Mouse (Mus musculus): ENCODE results near the gene Slc10a1. TPM values are rescaled to one million over a fixed set of nuclear protein-coding genes. Genes with fewer than 3 reads are reported as not detected.

Slc10a1 gene
- total and polyA plus RNA-seq, 2 experiments: 508 to 1,387 TPM

- H3K36me3 ChIP-seq (ENCODE audit: control insufficient read depth, insufficient read depth, low read length): no peaks in the 10 kb centered on the region
- peak overlapping the region; percentile 65 for H3K9ac ChIP-seq (ENCODE audit: low read depth, low read length)
- no peak overlapping the region for H3K4me3 ChIP-seq (ENCODE audit: insufficient read depth, low read depth, low read length)
- peak overlapping the region; percentile 95 for H3K27ac ChIP-seq (replicated peaks; ENCODE audit: insufficient read depth, low read depth, low read length)
- no peaks in the 10 kb centered on the region for H3K27me3 ChIP-seq (ENCODE audit: control insufficient read depth, insufficient read depth, low read length)
- 19% methylated on average over 11 of the region's 11 CpGs for WGBS
- peaks cover 12% of the 10 kb centered on the region; the same call in 1 of the 2 replicates for H3K4me1 ChIP-seq (ENCODE audit: control insufficient read depth, insufficient read depth, low read length)
- H3K79me2 ChIP-seq (ENCODE audit: control insufficient read depth, insufficient read depth, low read length): no peaks in the 10 kb centered on the region
- peak; percentile 99 for DNase-seq (ENCODE audit: extremely low read depth, low read depth, low spot score)
- no peak for TF ChIP-seq POLR2A (IDR thresholded peaks at IDR 0.05; ENCODE audit: extremely low read depth, insufficient read depth, low read length)
- TF ChIP-seq CTCF (IDR thresholded peaks at IDR 0.05; ENCODE audit: low read depth, low read length): no peak
Observed at GRCm38 (mm10) chr12:80975939-80976671, 7.6 kb upstream of the Slc10a1 start.

GRCm38 (mm10) chr12:80971756-80972155, 3.3 kb upstream of the Slc10a1 start:
- Histone ChIP-seq H3K4me3 (ENCODE audit: insufficient read depth, low read depth, low read length) (no peak overlapping the region), H3K27ac (replicated peaks; ENCODE audit: insufficient read depth, low read depth, low read length) (no peak overlapping the region; the same call in 1 of the 2 replicates), H3K9ac (ENCODE audit: low read depth, low read length) (no peak overlapping the region), H3K27me3 (ENCODE audit: control insufficient read depth, insufficient read depth, low read length) (no peaks in the 10 kb centered on the region), H3K4me1 (ENCODE audit: control insufficient read depth, insufficient read depth, low read length) (peaks cover 19% of the 10 kb centered on the region; the same call in 1 of the 2 replicates), H3K36me3 (ENCODE audit: control insufficient read depth, insufficient read depth, low read length) (no peaks in the 10 kb centered on the region), H3K79me2 (ENCODE audit: control insufficient read depth, insufficient read depth, low read length) (peaks cover 15% of the 10 kb centered on the region; the same call in 1 of the 2 replicates)
- no peak for DNase-seq (ENCODE audit: extremely low read depth, low read depth, low spot score)
- WGBS: 48% methylated on average over 3 of the region's 3 CpGs
- TF ChIP-seq POLR2A (IDR thresholded peaks at IDR 0.05; ENCODE audit: extremely low read depth, insufficient read depth, low read length): no peak
- no peak for TF ChIP-seq CTCF (IDR thresholded peaks at IDR 0.05; ENCODE audit: low read depth, low read length)

GRCm38 (mm10) chr12:80970181-80970705, 1.7 kb upstream of the Slc10a1 start:
- H3K79me2 ChIP-seq (ENCODE audit: control insufficient read depth, insufficient read depth, low read length): peaks cover 24% of the 10 kb centered on the region; the same call in 1 of the 2 replicates
- no peak overlapping the region for H3K4me3 ChIP-seq (ENCODE audit: insufficient read depth, low read depth, low read length)
- 86% methylated on average over 8 of the region's 8 CpGs for WGBS
- peaks cover 14% of the 10 kb centered on the region; the same call in 1 of the 2 replicates for H3K4me1 ChIP-seq (ENCODE audit: control insufficient read depth, insufficient read depth, low read length)
- H3K27ac ChIP-seq (replicated peaks; ENCODE audit: insufficient read depth, low read depth, low read length): no peak overlapping the region
- DNase-seq (ENCODE audit: extremely low read depth, low read depth, low spot score): no peak
- H3K36me3 ChIP-seq (ENCODE audit: control insufficient read depth, insufficient read depth, low read length): peaks cover 2% of the 10 kb centered on the region; the same call in 1 of the 2 replicates
- H3K9ac ChIP-seq (ENCODE audit: low read depth, low read length): no peak overlapping the region
- no peak for TF ChIP-seq POLR2A (IDR thresholded peaks at IDR 0.05; ENCODE audit: extremely low read depth, insufficient read depth, low read length)
- TF ChIP-seq CTCF (IDR thresholded peaks at IDR 0.05; ENCODE audit: low read depth, low read length): no peak
- H3K27me3 ChIP-seq (ENCODE audit: control insufficient read depth, insufficient read depth, low read length): no peaks in the 10 kb centered on the region

GRCm38 (mm10) chr12:80967918-80968317, 587 bp downstream of the Slc10a1 start:
- H3K4me1 ChIP-seq (ENCODE audit: control insufficient read depth, insufficient read depth, low read length): peaks cover 12% of the 10 kb centered on the region; the same call in 1 of the 2 replicates
- DNase-seq (ENCODE audit: extremely low read depth, low read depth, low spot score): peak; percentile 95
- no peaks in the 10 kb centered on the region for H3K27me3 ChIP-seq (ENCODE audit: control insufficient read depth, insufficient read depth, low read length)
- TF ChIP-seq CTCF (IDR thresholded peaks at IDR 0.05; ENCODE audit: low read depth, low read length) (no peak), POLR2A (IDR thresholded peaks at IDR 0.05; ENCODE audit: extremely low read depth, insufficient read depth, low read length) (peak; percentile 85)
- WGBS: 23% methylated on average over 9 of the region's 9 CpGs
- peak overlapping the region; percentile 96 for H3K27ac ChIP-seq (replicated peaks; ENCODE audit: insufficient read depth, low read depth, low read length)
- H3K36me3 ChIP-seq (ENCODE audit: control insufficient read depth, insufficient read depth, low read length): peaks cover 18% of the 10 kb centered on the region
- peak overlapping the region; percentile 85 for H3K9ac ChIP-seq (ENCODE audit: low read depth, low read length)
- H3K4me3 ChIP-seq (ENCODE audit: insufficient read depth, low read depth, low read length): peak overlapping the region; percentile 69
- peaks cover 33% of the 10 kb centered on the region; the same call in 1 of the 2 replicates for H3K79me2 ChIP-seq (ENCODE audit: control insufficient read depth, insufficient read depth, low read length)

DNA sequence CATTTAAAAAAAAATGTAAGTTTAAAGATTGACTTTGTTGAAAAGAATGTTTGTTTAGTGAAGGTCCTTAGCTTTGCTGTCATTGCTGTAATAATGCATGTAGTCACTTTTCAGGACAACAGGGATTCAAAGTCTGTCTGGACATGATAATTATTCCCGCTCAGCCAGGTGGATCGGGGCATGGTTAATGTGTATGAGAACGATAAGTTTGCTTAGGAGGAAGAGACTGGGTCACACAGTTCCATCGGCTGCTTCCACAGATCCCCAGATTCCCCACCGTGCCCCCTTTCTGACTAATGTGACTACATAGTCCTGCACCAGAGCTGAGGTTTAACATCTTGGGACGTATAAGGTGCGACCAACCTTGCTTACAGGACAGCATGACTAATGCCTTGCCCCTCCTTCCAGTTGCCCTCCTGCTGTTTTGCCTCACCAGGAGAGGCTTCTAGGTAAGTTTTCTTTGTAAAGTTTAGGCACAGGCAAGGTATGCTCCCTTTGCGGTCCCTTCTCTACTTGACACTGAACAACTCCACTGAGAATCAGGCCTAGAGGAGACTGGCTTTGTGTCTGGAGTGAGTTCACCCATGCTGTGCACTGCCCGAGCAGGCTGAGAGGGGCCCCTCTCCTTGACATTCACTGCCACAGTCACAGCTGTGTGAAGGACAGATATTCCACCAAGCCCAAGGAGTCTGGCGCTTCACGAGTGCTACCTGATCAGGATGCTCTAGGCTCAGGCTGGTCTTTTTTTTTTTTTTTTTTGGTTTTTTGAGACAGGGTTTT, 2.3 kb downstream of the Slc10a1 start:
- H3K27ac ChIP-seq (replicated peaks; ENCODE audit: insufficient read depth, low read depth, low read length): peak overlapping the region; percentile 96
- peak overlapping the region; percentile 85 for H3K9ac ChIP-seq (ENCODE audit: low read depth, low read length)
- TF ChIP-seq CTCF (IDR thresholded peaks at IDR 0.05; ENCODE audit: low read depth, low read length) (no peak), POLR2A (IDR thresholded peaks at IDR 0.05; ENCODE audit: extremely low read depth, insufficient read depth, low read length) (peak; percentile 43; the same call in 1 of the 2 replicates)
- peaks cover 19% of the 10 kb centered on the region for H3K4me1 ChIP-seq (ENCODE audit: control insufficient read depth, insufficient read depth, low read length)
- no peaks in the 10 kb centered on the region for H3K27me3 ChIP-seq (ENCODE audit: control insufficient read depth, insufficient read depth, low read length)
- H3K36me3 ChIP-seq (ENCODE audit: control insufficient read depth, insufficient read depth, low read length): peaks cover 22% of the 10 kb centered on the region
- H3K79me2 ChIP-seq (ENCODE audit: control insufficient read depth, insufficient read depth, low read length): peaks cover 38% of the 10 kb centered on the region; the same call in 1 of the 2 replicates
- WGBS: 23% methylated on average over 11 of the region's 11 CpGs
- peak overlapping the region; percentile 69 for H3K4me3 ChIP-seq (ENCODE audit: insufficient read depth, low read depth, low read length)
- peak; percentile 89 for DNase-seq (ENCODE audit: extremely low read depth, low read depth, low spot score)

Data from liver, adult 2 months (tissue).